ENCODE assay signal across 25 mouse cellular contexts in genomic region chr4:119871861-119872582, GRCm38 (mm10).
A peak's percentile ranks its signal among the peaks of the same experiment; 100 is the strongest.
DNase-seq lines count a peak whose midpoint lies in the region; ATAC-seq lines count a peak whose summit lies in the region.
"Had no signal": no experiment of that assay in that cellular context is flagged by ENCODE, and none has a peak within 500 bp of the region (broad histone marks: within the 10 kb centered on the region; RNA-seq: fewer than 3 reads in every experiment).

No protein-coding gene starts in this region.

- DNase-seq in heart, adult 11 months: peak; percentile 72
- DNase-seq in heart, adult 18-20 months: no peak
- peak; percentile 14 for DNase-seq in CD4-positive, CD25-positive, alpha-beta regulatory T cell, adult 2 months (ENCODE audit: low read depth, low spot score)
- DNase-seq in cerebellum, adult 11-12 months: peak; percentile 76
- peak; percentile 82 to 89 for DNase-seq in cerebellum, postnatal 10 days
- no peak for DNase-seq in layer of hippocampus, postnatal 14 days (ENCODE audit: low spot score in 2 of 2)
- DNase-seq in thymus, postnatal 25 days: no peak
- DNase-seq: adrenal gland, adult 2 months; gastrocnemius, adult 2 months; heart, postnatal 4 days; kidney, adult 9 months; kidney, postnatal 25 days; liver, postnatal 0 days; right cerebral cortex, adult 18-20 months; thymus, adult 18-20 months had no signal

- H3K27ac ChIP-seq in forebrain, embryonic 15.5 days (replicated peaks): no peak overlapping the region
- H3K27ac ChIP-seq: embryonic facial prominence, embryonic 12.5 days; gastrocnemius, adult 2 months; heart, embryonic 10.5 days; limb, embryonic 12.5 days; macrophage had no signal

- WGBS in forebrain, embryonic 15.5 days: 92% methylated on average over 10 of the region's 10 CpGs

- H3K4me1 ChIP-seq in forebrain, embryonic 15.5 days: peaks cover 11% of the 10 kb centered on the region
- H3K4me1 ChIP-seq: embryonic facial prominence, embryonic 12.5 days; heart, embryonic 10.5 days; limb, embryonic 12.5 days had no signal

- no peaks in the 10 kb centered on the region for H3K27me3 ChIP-seq in forebrain, embryonic 15.5 days
- H3K27me3 ChIP-seq: embryonic facial prominence, embryonic 12.5 days; limb, embryonic 12.5 days had no signal

- no peak overlapping the region for H3K9ac ChIP-seq in forebrain, embryonic 15.5 days (replicated peaks)
- H3K9ac ChIP-seq: embryonic facial prominence, embryonic 12.5 days; limb, embryonic 12.5 days; liver, postnatal 0 days had no signal

- H3K9me3 ChIP-seq in forebrain, embryonic 15.5 days: no peaks in the 10 kb centered on the region
- H3K9me3 ChIP-seq: embryonic facial prominence, embryonic 12.5 days; heart, embryonic 10.5 days; limb, embryonic 12.5 days had no signal

- H3K4me3 ChIP-seq in forebrain, embryonic 15.5 days: no peak overlapping the region
- H3K4me3 ChIP-seq: embryonic facial prominence, embryonic 12.5 days; gastrocnemius, adult 2 months; heart, embryonic 10.5 days; limb, embryonic 12.5 days had no signal

- no peak for ATAC-seq in forebrain, embryonic 15.5 days (replicated peaks)
- ATAC-seq: hindbrain, embryonic 16.5 days; intestine, embryonic 16.5 days; liver, postnatal 0 days; lung, postnatal 0 days had no signal

- H3K36me3 ChIP-seq in forebrain, embryonic 15.5 days: no peaks in the 10 kb centered on the region
- H3K36me3 ChIP-seq: embryonic facial prominence, embryonic 12.5 days; heart, embryonic 10.5 days; limb, embryonic 12.5 days had no signal

- no peak overlapping the region for H3K4me2 ChIP-seq in forebrain, embryonic 15.5 days (replicated peaks)
- H3K4me2 ChIP-seq: embryonic facial prominence, embryonic 12.5 days; limb, embryonic 12.5 days; liver, embryonic 11.5 days; midbrain, embryonic 11.5 days had no signal

Comparison
In these comparisons a context has a peak if more than half of its experiments do, and no peak if none do; other contexts are left out.
1. DNase-seq: peak in heart, adult 11 months (single experiment), CD4-positive, CD25-positive, alpha-beta regulatory T cell, adult 2 months (single experiment), cerebellum, adult 11-12 months (single experiment) and cerebellum, postnatal 10 days (2 of 2); none in heart, adult 18-20 months (0 of 2), layer of hippocampus, postnatal 14 days (0 of 2) and thymus, postnatal 25 days (single experiment).